Mouse (Mus musculus): Measurements from ENCODE around the gene Necab3. TPM values are rescaled to one million over a fixed set of nuclear protein-coding genes. Genes with fewer than 3 reads are reported as not detected.

Necab3 gene
- total and polyA plus RNA-seq, 2 experiments from 2014 or later = 2.0 to 3.9 TPM

GRCm38 (mm10) chr2:154550937-154551336 lies 7.8 kb downstream of the Necab3 start:
- Histone ChIP-seq H3K27ac (ENCODE audit: low read depth) (no peak overlapping the region), H3K4me3 (ENCODE audit: low read depth, low read length) (no peak overlapping the region), H3K27me3 (ENCODE audit: control insufficient read depth, insufficient read depth, low read length) (peaks cover 20% of the 10 kb centered on the region), H3K4me2 (ENCODE audit: low read depth, low read length) (no peak overlapping the region), H3K9ac (replicated peaks; ENCODE audit: low read depth, low read length) (no peak overlapping the region), H3K4me1 (ENCODE audit: control insufficient read depth, insufficient read depth) (peaks cover 20% of the 10 kb centered on the region), H3K9me3 (replicated peaks; ENCODE audit: control insufficient read depth, low read length) (no peaks in the 10 kb centered on the region), H3K36me3 (replicated peaks; ENCODE audit: control insufficient read depth, insufficient read depth, low read length) (no peaks in the 10 kb centered on the region)
- 51% methylated on average over 2 of the region's 2 CpGs for WGBS
- ATAC-seq (ENCODE audit: insufficient read depth, low read depth) = no peak
- no peak for DNase-seq (ENCODE audit: low spot score)
- no peak for TF ChIP-seq EP300 (IDR thresholded peaks at IDR 0.05; ENCODE audit: low read depth)
- no peak for TF ChIP-seq CTCF (IDR thresholded peaks at IDR 0.05; ENCODE audit: low read depth)

GRCm38 (mm10) chr2:154549886-154550189 lies 8.9 kb downstream of the Necab3 start:
- Histone ChIP-seq H3K4me1 (ENCODE audit: control insufficient read depth, insufficient read depth) (peaks cover 20% of the 10 kb centered on the region), H3K27me3 (ENCODE audit: control insufficient read depth, insufficient read depth, low read length) (peaks cover 20% of the 10 kb centered on the region), H3K36me3 (replicated peaks; ENCODE audit: control insufficient read depth, insufficient read depth, low read length) (no peaks in the 10 kb centered on the region), H3K9ac (replicated peaks; ENCODE audit: low read depth, low read length) (no peak overlapping the region), H3K4me2 (ENCODE audit: low read depth, low read length) (peak overlapping the region; percentile 65), H3K4me3 (ENCODE audit: low read depth, low read length) (peak overlapping the region; percentile 37), H3K27ac (ENCODE audit: low read depth) (no peak overlapping the region), H3K9me3 (replicated peaks; ENCODE audit: control insufficient read depth, low read length) (no peaks in the 10 kb centered on the region)
- ATAC-seq (ENCODE audit: insufficient read depth, low read depth) (no peak), DNase-seq (ENCODE audit: low spot score) (no peak)
- WGBS = 16% methylated on average over 20 of the region's 20 CpGs
- TF ChIP-seq CTCF (IDR thresholded peaks at IDR 0.05; ENCODE audit: low read depth) (no peak), EP300 (IDR thresholded peaks at IDR 0.05; ENCODE audit: low read depth) (no peak)

GRCm38 (mm10) chr2:154549127-154549885 lies 9.4 kb downstream of the Necab3 start:
- TF ChIP-seq CTCF (IDR thresholded peaks at IDR 0.05; ENCODE audit: low read depth) (no peak), EP300 (IDR thresholded peaks at IDR 0.05; ENCODE audit: low read depth) (no peak)
- Histone ChIP-seq H3K27ac (ENCODE audit: low read depth) (no peak overlapping the region), H3K27me3 (ENCODE audit: control insufficient read depth, insufficient read depth, low read length) (peaks cover 20% of the 10 kb centered on the region), H3K4me1 (ENCODE audit: control insufficient read depth, insufficient read depth) (peaks cover 20% of the 10 kb centered on the region), H3K9me3 (replicated peaks; ENCODE audit: control insufficient read depth, low read length) (no peaks in the 10 kb centered on the region), H3K4me2 (ENCODE audit: low read depth, low read length) (peak overlapping the region; percentile 65), H3K36me3 (replicated peaks; ENCODE audit: control insufficient read depth, insufficient read depth, low read length) (no peaks in the 10 kb centered on the region), H3K4me3 (ENCODE audit: low read depth, low read length) (peak overlapping the region; percentile 37), H3K9ac (replicated peaks; ENCODE audit: low read depth, low read length) (no peak overlapping the region)
- ATAC-seq (ENCODE audit: insufficient read depth, low read depth) = peak; percentile 35; the same call in 1 of the 2 replicates
- DNase-seq (ENCODE audit: low spot score) = peak; percentile 59
- 4% methylated on average over 46 of the region's 48 CpGs for WGBS

GRCm38 (mm10) chr2:154548688-154549087 lies 10.0 kb downstream of the Necab3 start:
- 61% methylated on average over 3 of the region's 3 CpGs for WGBS
- Histone ChIP-seq H3K4me1 (ENCODE audit: control insufficient read depth, insufficient read depth) (peaks cover 21% of the 10 kb centered on the region), H3K4me2 (ENCODE audit: low read depth, low read length) (peak overlapping the region; percentile 65), H3K9ac (replicated peaks; ENCODE audit: low read depth, low read length) (no peak overlapping the region), H3K4me3 (ENCODE audit: low read depth, low read length) (no peak overlapping the region), H3K27ac (ENCODE audit: low read depth) (no peak overlapping the region), H3K27me3 (ENCODE audit: control insufficient read depth, insufficient read depth, low read length) (peaks cover 20% of the 10 kb centered on the region), H3K9me3 (replicated peaks; ENCODE audit: control insufficient read depth, low read length) (no peaks in the 10 kb centered on the region), H3K36me3 (replicated peaks; ENCODE audit: control insufficient read depth, insufficient read depth, low read length) (no peaks in the 10 kb centered on the region)
- TF ChIP-seq EP300 (IDR thresholded peaks at IDR 0.05; ENCODE audit: low read depth) (no peak), CTCF (IDR thresholded peaks at IDR 0.05; ENCODE audit: low read depth) (no peak)
- ATAC-seq (ENCODE audit: insufficient read depth, low read depth) (no peak), DNase-seq (ENCODE audit: low spot score) (peak; percentile 7)

GRCm38 (mm10) chr2:154546711-154547110 lies 12.0 kb downstream of the Necab3 start, which contains the start of gene 1700003F12Rik:
1700003F12Rik (plus strand) TSS chr2:154547085.
- ATAC-seq (ENCODE audit: insufficient read depth, low read depth) = no peak
- Histone ChIP-seq H3K4me3 (ENCODE audit: low read depth, low read length) (no peak within 1 kb of the TSS), H3K9me3 (replicated peaks; ENCODE audit: control insufficient read depth, low read length) (no peaks in the 10 kb centered on the region), H3K4me2 (ENCODE audit: low read depth, low read length) (no peak within 1 kb of the TSS), H3K27me3 (ENCODE audit: control insufficient read depth, insufficient read depth, low read length) (peaks cover 20% of the 10 kb centered on the region), H3K9ac (replicated peaks; ENCODE audit: low read depth, low read length) (no peak within 1 kb of the TSS), H3K27ac (ENCODE audit: low read depth) (no peak within 1 kb of the TSS), H3K4me1 (ENCODE audit: control insufficient read depth, insufficient read depth) (peaks cover 14% of the 10 kb centered on the region), H3K36me3 (replicated peaks; ENCODE audit: control insufficient read depth, insufficient read depth, low read length) (no peaks in the 10 kb centered on the region)
- 92% methylated on average over 10 of the region's 10 CpGs for WGBS
- TF ChIP-seq EP300 (IDR thresholded peaks at IDR 0.05; ENCODE audit: low read depth) (no peak), CTCF (IDR thresholded peaks at IDR 0.05; ENCODE audit: low read depth) (no peak)
- DNase-seq (ENCODE audit: low spot score) = no peak
